Mouse (Mus musculus): ENCODE measurements at regions not wholly inside any gene's neighbourhood (a gene's known extent, or its start where the extent isn't known, plus 50 kb on each side); places are given as distances from the start of the nearest gene placed in this dataset.

GRCm38 (mm10) chr8:87329371-87329770 is 143.0 kb downstream of the Cbln1 start:
- Histone ChIP-seq H3K4me1 (no peaks in the 10 kb centered on the region), H3K4me3 (no peak overlapping the region)
- WGBS, result 93% methylated on average over 1 of the region's 1 CpGs

GRCm38 (mm10) chr8:87314570-87314969 is 157.8 kb downstream of the Cbln1 start:
- H3K9me3 ChIP-seq, result no peaks in the 10 kb centered on the region
- H3K4me3 ChIP-seq, result no peak overlapping the region
- peaks cover 6% of the 10 kb centered on the region; the same call in 1 of the 2 replicates for H3K4me1 ChIP-seq
- no peak overlapping the region for H3K9ac ChIP-seq
- H3K4me2 ChIP-seq (replicated peaks), result no peak overlapping the region
- H3K27me3 ChIP-seq (replicated peaks), result no peaks in the 10 kb centered on the region
- no peak overlapping the region for H3K27ac ChIP-seq
- 73% methylated on average over 3 of the region's 3 CpGs for WGBS
- H3K36me3 ChIP-seq, result no peaks in the 10 kb centered on the region
- no peak for ATAC-seq (ENCODE audit: low FRiP score, low read depth)

More at GRCm38 (mm10) chr8:87329371-87329770, 143.0 kb downstream of the Cbln1 start:
- no peaks in the 10 kb centered on the region for H3K36me3 ChIP-seq
- H3K4me2 ChIP-seq (replicated peaks), result no peak overlapping the region
- no peaks in the 10 kb centered on the region for H3K9me3 ChIP-seq
- H3K27me3 ChIP-seq (replicated peaks), result no peaks in the 10 kb centered on the region
- ATAC-seq (ENCODE audit: low FRiP score, low read depth), result no peak
- H3K9ac ChIP-seq, result no peak overlapping the region
- no peak overlapping the region for H3K27ac ChIP-seq

GRCm38 (mm10) chr8:87311282-87311681 is 161.1 kb downstream of the Cbln1 start:
- Histone ChIP-seq H3K4me1 (peaks cover 6% of the 10 kb centered on the region; the same call in 1 of the 2 replicates), H3K27ac (no peak overlapping the region), H3K9me3 (no peaks in the 10 kb centered on the region), H3K9ac (no peak overlapping the region), H3K4me2 (replicated peaks) (no peak overlapping the region), H3K27me3 (replicated peaks) (no peaks in the 10 kb centered on the region), H3K36me3 (no peaks in the 10 kb centered on the region), H3K4me3 (no peak overlapping the region)
- 81% methylated on average over 7 of the region's 7 CpGs for WGBS
- no peak for ATAC-seq (ENCODE audit: low FRiP score, low read depth)

GRCm38 (mm10) chr8:87308311-87308710 is 164.1 kb downstream of the Cbln1 start:
- Histone ChIP-seq H3K9me3 (no peaks in the 10 kb centered on the region), H3K4me1 (no peaks in the 10 kb centered on the region), H3K9ac (no peak overlapping the region), H3K4me3 (no peak overlapping the region), H3K27me3 (replicated peaks) (no peaks in the 10 kb centered on the region), H3K27ac (no peak overlapping the region), H3K36me3 (no peaks in the 10 kb centered on the region), H3K4me2 (replicated peaks) (no peak overlapping the region)
- ATAC-seq (ENCODE audit: low FRiP score, low read depth), result no peak
- 74% methylated on average over 3 of the region's 3 CpGs for WGBS

GRCm38 (mm10) chr8:87305001-87305400 is 167.4 kb downstream of the Cbln1 start:
- Histone ChIP-seq H3K4me2 (replicated peaks) (no peak overlapping the region), H3K27me3 (replicated peaks) (no peaks in the 10 kb centered on the region), H3K9me3 (no peaks in the 10 kb centered on the region), H3K27ac (no peak overlapping the region), H3K36me3 (no peaks in the 10 kb centered on the region), H3K4me1 (no peaks in the 10 kb centered on the region), H3K4me3 (no peak overlapping the region), H3K9ac (no peak overlapping the region)
- 88% methylated on average over 6 of the region's 6 CpGs for WGBS
- no peak for ATAC-seq (ENCODE audit: low FRiP score, low read depth)

- Histone ChIP-seq H3K27me3 (replicated peaks) (no peaks in the 10 kb centered on the region), H3K36me3 (no peaks in the 10 kb centered on the region), H3K4me3 (no peak overlapping the region), H3K4me1 (no peaks in the 10 kb centered on the region), H3K9me3 (no peaks in the 10 kb centered on the region), H3K27ac (no peak overlapping the region), H3K9ac (no peak overlapping the region), H3K4me2 (replicated peaks) (no peak overlapping the region)
- ATAC-seq (ENCODE audit: low FRiP score, low read depth), result no peak
- WGBS, result 84% methylated on average over 5 of the region's 5 CpGs
These were observed 168.9 kb downstream of the Cbln1 start for GRCm38 (mm10) chr8:87303522-87303921.

- Histone ChIP-seq H3K4me1 (no peaks in the 10 kb centered on the region), H3K9ac (no peak overlapping the region), H3K4me2 (replicated peaks) (no peak overlapping the region), H3K4me3 (no peak overlapping the region), H3K27me3 (replicated peaks) (no peaks in the 10 kb centered on the region), H3K27ac (no peak overlapping the region), H3K36me3 (no peaks in the 10 kb centered on the region), H3K9me3 (no peaks in the 10 kb centered on the region)
- no peak for ATAC-seq (ENCODE audit: low FRiP score, low read depth)
- 89% methylated on average over 6 of the region's 6 CpGs for WGBS
These were observed 174.6 kb downstream of the Cbln1 start for GRCm38 (mm10) chr8:87297761-87298160.

GRCm38 (mm10) chr8:87297331-87297730 is 175.1 kb downstream of the Cbln1 start:
- 88% methylated on average over 3 of the region's 3 CpGs for WGBS
- no peak overlapping the region for H3K9ac ChIP-seq
- H3K27ac ChIP-seq, result no peak overlapping the region
- no peaks in the 10 kb centered on the region for H3K27me3 ChIP-seq (replicated peaks)
- H3K36me3 ChIP-seq, result no peaks in the 10 kb centered on the region
- ATAC-seq (ENCODE audit: low FRiP score, low read depth), result no peak
- no peaks in the 10 kb centered on the region for H3K4me1 ChIP-seq
- H3K9me3 ChIP-seq, result no peaks in the 10 kb centered on the region
- no peak overlapping the region for H3K4me3 ChIP-seq
- H3K4me2 ChIP-seq (replicated peaks), result no peak overlapping the region

- H3K27me3 ChIP-seq (replicated peaks), result 0 out of 2 replicates have a peak, but pooled peaks cover 3% of the 10 kb centered on the region
- no peak for ATAC-seq (ENCODE audit: low FRiP score, low read depth)
- H3K4me1 ChIP-seq, result no peaks in the 10 kb centered on the region
- no peaks in the 10 kb centered on the region for H3K36me3 ChIP-seq
- H3K9me3 ChIP-seq, result no peaks in the 10 kb centered on the region
- H3K9ac ChIP-seq, result no peak overlapping the region
- no peak overlapping the region for H3K27ac ChIP-seq
- no peak overlapping the region for H3K4me2 ChIP-seq (replicated peaks)
- 86% methylated on average over 8 of the region's 8 CpGs for WGBS
- H3K4me3 ChIP-seq, result no peak overlapping the region
These were observed 186.3 kb downstream of the Cbln1 start for GRCm38 (mm10) chr8:87286059-87286458.

- WGBS, result 72% methylated on average over 4 of the region's 4 CpGs
- no peak for ATAC-seq (ENCODE audit: low FRiP score, low read depth)
- Histone ChIP-seq H3K36me3 (no peaks in the 10 kb centered on the region), H3K27me3 (replicated peaks) (0 out of 2 replicates have a peak, but pooled peaks cover 3% of the 10 kb centered on the region), H3K9me3 (no peaks in the 10 kb centered on the region), H3K4me1 (no peaks in the 10 kb centered on the region), H3K27ac (no peak overlapping the region), H3K4me3 (no peak overlapping the region), H3K9ac (no peak overlapping the region), H3K4me2 (replicated peaks) (no peak overlapping the region)
These were observed 188.1 kb downstream of the Cbln1 start for GRCm38 (mm10) chr8:87284356-87284755.

GRCm38 (mm10) chr8:87282511-87282910 is 189.9 kb downstream of the Cbln1 start:
- Histone ChIP-seq H3K4me3 (no peak overlapping the region), H3K4me1 (no peaks in the 10 kb centered on the region), H3K9me3 (no peaks in the 10 kb centered on the region), H3K36me3 (no peaks in the 10 kb centered on the region), H3K27ac (no peak overlapping the region), H3K4me2 (replicated peaks) (no peak overlapping the region), H3K9ac (no peak overlapping the region), H3K27me3 (replicated peaks) (0 out of 2 replicates have a peak, but pooled peaks cover 3% of the 10 kb centered on the region)
- WGBS, result 97% methylated on average over 4 of the region's 4 CpGs
- no peak for ATAC-seq (ENCODE audit: low FRiP score, low read depth)

- H3K27ac ChIP-seq, result no peak overlapping the region
- ATAC-seq (ENCODE audit: low FRiP score, low read depth), result no peak
- no peak overlapping the region for H3K9ac ChIP-seq
- peaks cover 4% of the 10 kb centered on the region; the same call in 1 of the 2 replicates for H3K9me3 ChIP-seq
- H3K4me1 ChIP-seq, result peaks cover 3% of the 10 kb centered on the region; the same call in 1 of the 2 replicates
- no peak overlapping the region for H3K4me2 ChIP-seq (replicated peaks)
- 71% methylated on average over 6 of the region's 6 CpGs for WGBS
- H3K36me3 ChIP-seq, result no peaks in the 10 kb centered on the region
- H3K27me3 ChIP-seq (replicated peaks), result no peaks in the 10 kb centered on the region
- H3K4me3 ChIP-seq, result no peak overlapping the region
These were observed 199.1 kb downstream of the Cbln1 start for GRCm38 (mm10) chr8:87273328-87273727.

GRCm38 (mm10) chr8:87270525-87271187 is 201.8 kb downstream of the Cbln1 start:
- Histone ChIP-seq H3K9ac (no peak overlapping the region), H3K4me3 (no peak overlapping the region), H3K4me2 (replicated peaks) (no peak overlapping the region), H3K9me3 (no peaks in the 10 kb centered on the region), H3K27ac (no peak overlapping the region), H3K4me1 (peaks cover 3% of the 10 kb centered on the region; the same call in 1 of the 2 replicates), H3K36me3 (no peaks in the 10 kb centered on the region), H3K27me3 (replicated peaks) (no peaks in the 10 kb centered on the region)
- 61% methylated on average over 3 of the region's 3 CpGs for WGBS
- peak; percentile 80 for ATAC-seq (ENCODE audit: low FRiP score, low read depth)

Measured in neural tube, embryonic 12.5 days (tissue).